Mouse (Mus musculus) left cerebral cortex, postnatal 4 days (tissue): ENCODE results near the gene Alox12. TPM values are rescaled to one million over a fixed set of nuclear protein-coding genes. Genes with fewer than 3 reads are reported as not detected.

Experiments
- DNase-seq: peaks from one replicate; pipeline ENCODE4 v3.0.0-alpha.2; 2022
- intact Hi-C: fragments of 180-260 bp; cut with DNase I; formaldehyde crosslinking; loops from one replicate; pipeline ENCODE4 v1.15.1; 2025
- total RNA-seq, 2 experiments: library from RNA; stranded (reverse); gene quantifications; 2 replicates each; pipeline ENCODE4 v1.2.3; 2021

The Alox12 gene
- total RNA-seq, 2 experiments from 2014 or later: 0.18 to 0.40 TPM

DNA sequence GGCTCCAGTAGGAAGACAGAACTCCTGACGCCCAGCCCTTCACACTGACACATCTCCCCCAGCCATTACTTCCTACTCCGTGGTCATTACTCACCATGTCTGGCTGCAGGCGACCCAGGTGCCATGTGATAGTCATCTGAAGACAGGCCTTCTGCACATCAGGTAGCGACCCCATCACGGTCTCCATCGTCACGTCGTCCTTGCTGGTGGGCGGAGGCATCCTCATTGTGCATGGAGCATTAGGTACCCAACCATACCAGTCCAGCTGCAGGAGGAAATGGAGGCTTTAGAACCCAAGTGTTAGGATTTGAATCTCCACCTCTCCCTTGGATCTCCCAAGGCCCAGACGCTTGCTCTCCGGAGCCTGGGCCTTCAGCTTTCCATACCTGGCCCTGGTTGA, 12.6 kb downstream of the Alox12 start:
- DNase-seq: no peak
- intact Hi-C loops: loop anchor here (5.0 kb wide), 1 partner anchor 70 kb away; no protein-coding TSS in a partner anchor

DNA sequence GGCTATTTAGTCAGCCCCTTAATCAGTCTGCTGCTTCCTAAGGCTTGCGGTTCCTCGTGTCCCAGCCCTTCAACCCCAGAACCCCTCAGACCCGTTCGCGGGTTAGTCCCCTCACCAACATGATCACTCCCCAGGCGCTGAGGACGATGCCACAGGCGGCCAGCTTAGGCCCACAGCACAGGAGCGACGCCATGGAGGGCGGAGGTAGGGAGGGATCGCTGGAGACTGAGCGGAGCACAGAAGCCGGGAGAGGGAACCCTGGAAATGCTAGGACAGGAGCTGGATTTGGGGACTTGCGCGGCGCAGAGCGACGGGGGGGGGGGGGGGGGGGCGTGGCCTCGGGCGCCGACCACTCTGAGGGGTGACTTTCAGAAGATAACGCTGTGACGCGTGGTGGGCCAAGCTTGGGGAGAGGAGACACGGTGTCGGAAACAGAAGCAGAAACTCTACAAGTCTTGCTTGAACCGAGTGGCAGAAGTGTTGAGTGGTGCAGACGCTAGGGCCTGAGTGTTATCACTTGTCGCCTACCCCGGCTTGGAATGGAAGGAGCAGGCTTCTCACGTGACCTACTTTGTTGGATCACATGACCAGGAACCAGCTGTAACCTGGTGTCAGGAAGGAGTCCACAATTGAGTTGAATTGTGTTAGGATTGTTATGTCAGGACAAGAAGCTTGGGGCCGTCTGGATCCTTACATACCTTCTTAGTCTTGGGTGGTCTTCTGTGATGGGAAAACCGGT, 15.4 kb downstream of the Alox12 start, which contains the start of the genes Gm21988 and Rnasek:
TSS of gene Gm21988 (minus strand) at position 290 of the 739 bp plus-strand sequence.
TSS of gene Rnasek (minus strand) at position 302 of the 739 bp plus-strand sequence.
- peak; percentile 71 for DNase-seq
- intact Hi-C loops: loop anchor here (5.0 to 10.0 kb wide), 2 partner anchors 73 to 95 kb away; no protein-coding TSS in a partner anchor

DNA sequence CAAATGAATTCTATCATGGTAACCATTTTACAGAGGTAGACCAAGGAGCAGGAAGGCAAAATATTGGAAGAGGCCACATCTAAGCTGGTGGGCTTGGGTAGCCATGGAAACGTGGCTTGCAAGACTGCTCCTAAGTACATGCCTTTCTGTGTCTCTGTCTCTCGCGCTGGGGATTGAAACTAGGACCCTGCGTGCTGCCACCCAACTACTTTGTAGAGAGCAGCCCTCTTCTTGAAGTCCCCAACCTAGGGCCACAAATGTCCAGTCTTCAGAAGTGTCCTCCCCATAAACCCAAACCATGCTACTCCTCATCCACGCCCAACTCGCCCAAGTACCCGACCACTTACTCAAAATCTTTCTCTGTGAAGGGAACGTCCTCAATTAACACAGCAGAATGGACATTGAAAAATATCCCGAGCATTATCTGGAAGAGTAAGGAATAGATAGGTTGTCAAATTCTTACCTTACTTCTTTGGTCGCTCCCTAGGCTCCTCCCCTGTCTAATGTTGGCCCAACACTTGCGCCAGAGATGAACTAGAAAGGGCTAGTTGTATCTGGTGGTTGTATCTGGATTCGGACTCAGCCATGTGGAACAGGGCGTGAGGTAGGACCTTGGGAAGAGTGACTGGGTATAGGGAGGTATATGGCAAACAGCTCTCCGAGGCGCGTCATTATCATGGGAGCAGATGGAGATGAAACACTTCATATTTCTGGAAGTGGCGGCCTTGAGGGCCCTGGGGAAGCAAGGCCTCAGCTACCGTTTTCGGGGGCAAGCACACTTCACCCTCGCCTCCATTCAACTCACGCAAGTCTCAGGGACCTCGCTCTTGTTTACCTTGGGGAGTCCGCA, 16.3 kb downstream of the Alox12 start:
- DNase-seq: no peak
- intact Hi-C loops: loop anchor here (10.0 kb wide), 1 partner anchor 96 kb away; no protein-coding TSS in a partner anchor

DNA sequence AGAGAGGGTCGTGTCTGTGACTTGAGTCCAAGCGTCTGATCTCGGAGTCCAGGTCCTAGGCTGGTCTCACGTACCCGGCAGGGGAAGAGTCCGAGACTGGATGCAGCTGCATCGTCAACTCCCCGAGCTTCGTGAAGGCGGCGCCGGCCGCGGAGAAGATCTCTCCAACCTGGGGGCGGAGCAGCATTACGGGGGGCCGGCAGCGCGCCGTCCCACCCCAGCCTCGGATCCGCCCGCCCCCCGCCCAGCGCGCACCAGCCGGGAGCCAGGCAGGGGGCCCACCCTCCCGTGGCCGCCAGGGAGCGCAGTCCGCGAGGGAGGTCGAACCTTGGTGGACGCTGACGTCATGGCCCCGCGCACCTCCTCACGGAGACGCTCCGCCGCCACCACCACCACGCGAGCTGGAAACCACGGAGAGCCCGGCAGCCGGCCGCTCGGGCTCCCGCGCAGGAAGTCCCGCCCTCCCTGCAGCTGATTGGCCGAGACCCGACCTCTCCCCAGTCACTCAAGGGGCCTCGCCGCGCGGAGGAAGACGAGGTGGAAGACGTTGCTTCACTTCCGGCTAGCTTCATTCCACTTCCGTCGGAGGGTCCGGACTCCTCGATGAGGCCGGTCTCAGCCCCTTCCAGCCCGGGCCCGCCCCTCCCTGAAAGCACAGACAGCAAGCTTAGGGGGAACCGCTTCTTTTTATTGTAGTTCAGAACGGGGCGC, 17.5 kb downstream of the Alox12 start, which contains the start of gene 0610010K14Rik:
TSS of gene 0610010K14Rik (minus strand) at position 458 of the 711 bp plus-strand sequence.
- intact Hi-C loops: loop anchor here (10.0 kb wide), 1 partner anchor 97 kb away; no protein-coding TSS in a partner anchor
- DNase-seq: peak; percentile 98

DNA sequence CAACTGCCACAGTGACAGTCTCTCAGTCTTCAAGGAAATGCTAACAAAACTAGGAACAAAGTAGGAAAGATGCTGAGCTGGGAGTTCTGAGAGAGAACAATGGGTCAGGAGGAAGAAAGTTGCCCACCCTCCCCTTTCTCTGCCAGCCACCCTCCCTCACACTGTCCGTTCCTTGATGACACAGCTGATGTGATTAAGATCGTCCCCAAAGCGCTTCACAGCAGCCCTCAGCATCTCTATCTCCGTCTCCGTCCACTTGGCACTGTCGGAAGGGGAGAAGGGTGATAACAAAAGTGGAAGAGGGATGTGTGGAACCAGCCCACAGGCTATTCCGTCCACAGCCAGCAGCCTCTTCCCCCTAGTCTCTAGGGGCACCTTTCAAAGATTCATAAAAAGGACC, 18.4 kb downstream of the Alox12 start:
- DNase-seq: no peak
- intact Hi-C loops: loop anchor here (10.0 kb wide), 1 partner anchor 98 kb away; no protein-coding TSS in a partner anchor

- intact Hi-C loops: loop anchor here (10.0 kb wide), 1 partner anchor 99 kb away; no protein-coding TSS in a partner anchor
- no peak for DNase-seq
Observed at GRCm38 (mm10) chr11:70235254-70235900, 19.8 kb downstream of the Alox12 start.

- DNase-seq: no peak
- intact Hi-C loops: loop anchor here (10.0 kb wide), 1 partner anchor 100 kb away; no protein-coding TSS in a partner anchor
Observed at GRCm38 (mm10) chr11:70234497-70234896, 20.7 kb downstream of the Alox12 start.

DNA sequence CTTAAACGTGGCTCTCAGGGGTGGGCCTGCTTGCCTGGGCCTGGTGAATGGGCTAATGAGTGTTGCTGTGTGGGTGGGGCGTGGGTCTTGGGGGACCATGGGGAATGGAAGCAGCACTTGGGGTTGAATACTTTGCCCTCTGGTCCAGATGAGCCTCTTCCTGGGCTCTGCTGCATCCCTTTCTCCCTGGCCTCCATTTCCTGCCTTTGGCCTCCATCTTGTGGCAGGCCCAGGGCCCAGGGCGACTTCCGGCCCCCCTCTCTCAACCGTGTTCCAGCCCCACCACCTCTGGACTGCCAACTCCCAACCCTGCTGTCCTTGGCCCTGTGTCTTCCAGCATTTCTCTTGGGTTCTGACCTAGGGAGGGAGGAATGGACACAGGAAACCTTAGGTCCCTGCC, 21.1 kb downstream of the Alox12 start:
- DNase-seq: no peak
- intact Hi-C loops: loop anchor here (10.0 kb wide), 1 partner anchor 101 kb away; no protein-coding TSS in a partner anchor

DNA sequence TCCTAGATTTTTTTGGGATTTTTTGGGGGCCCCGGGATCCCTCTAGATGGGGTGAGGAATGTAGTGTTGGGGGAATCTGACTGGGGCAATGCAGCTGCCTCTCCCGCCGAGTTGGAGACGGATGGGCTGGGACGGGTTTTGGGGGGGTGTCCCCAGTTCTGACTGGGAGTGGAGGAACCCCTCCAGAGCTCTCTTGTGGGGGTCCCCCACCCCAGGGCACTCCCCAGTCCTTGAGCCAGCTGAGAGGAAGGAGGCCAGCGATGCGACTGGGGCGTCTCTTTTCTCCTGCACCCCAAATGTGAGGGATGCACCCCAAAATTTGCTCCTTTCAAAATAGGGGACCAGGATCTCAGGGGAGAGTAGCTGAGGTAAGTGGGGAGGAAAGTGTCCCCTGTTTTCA, 22.1 kb downstream of the Alox12 start:
- DNase-seq: no peak
- intact Hi-C loops: loop anchor here (10.0 kb wide), 1 partner anchor 102 kb away; no protein-coding TSS in a partner anchor

GRCm38 (mm10) chr11:70232546-70232945, 22.6 kb downstream of the Alox12 start:
- DNase-seq: peak; percentile 83
- intact Hi-C loops: loop anchor here (10.0 kb wide), 1 partner anchor 102 kb away; no protein-coding TSS in a partner anchor

DNA sequence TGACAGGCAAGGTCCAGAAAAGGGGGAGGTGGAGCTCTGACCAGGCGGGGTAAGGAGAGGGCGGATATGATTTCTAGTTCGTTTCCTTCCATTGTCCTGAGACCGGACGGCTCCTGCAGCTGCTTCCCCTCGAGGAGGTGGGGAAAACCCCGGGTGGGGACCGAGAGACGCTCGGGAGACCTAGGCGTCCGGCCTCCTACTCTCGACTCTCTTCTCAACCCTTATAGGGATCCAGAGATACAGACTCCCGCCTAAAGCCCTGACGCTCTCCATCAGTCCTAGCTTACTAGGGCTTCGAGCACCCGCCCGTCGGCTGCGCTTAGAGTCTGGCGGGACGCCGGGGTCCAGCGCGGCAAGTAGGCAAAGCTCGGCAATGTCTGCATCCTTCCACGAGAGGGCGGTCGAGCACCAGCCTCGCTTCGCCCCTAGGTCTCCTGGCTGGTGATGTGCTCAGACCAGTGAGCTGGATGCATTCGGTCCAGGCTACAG, 24.9 kb downstream of the Alox12 start:
- intact Hi-C loops: loop anchor here (10.0 kb wide), 1 partner anchor 105 kb away; no protein-coding TSS in a partner anchor
- DNase-seq: peak; percentile 87

GRCm38 (mm10) chr11:70229260-70230010, 25.7 kb downstream of the Alox12 start, which contains the start of gene Bcl6b:
TSS of gene Bcl6b (minus strand) at chr11:70229798.
- intact Hi-C loops: loop anchor here (10.0 kb wide), 1 partner anchor 105 kb away; no protein-coding TSS in a partner anchor
- DNase-seq: no peak

DNA sequence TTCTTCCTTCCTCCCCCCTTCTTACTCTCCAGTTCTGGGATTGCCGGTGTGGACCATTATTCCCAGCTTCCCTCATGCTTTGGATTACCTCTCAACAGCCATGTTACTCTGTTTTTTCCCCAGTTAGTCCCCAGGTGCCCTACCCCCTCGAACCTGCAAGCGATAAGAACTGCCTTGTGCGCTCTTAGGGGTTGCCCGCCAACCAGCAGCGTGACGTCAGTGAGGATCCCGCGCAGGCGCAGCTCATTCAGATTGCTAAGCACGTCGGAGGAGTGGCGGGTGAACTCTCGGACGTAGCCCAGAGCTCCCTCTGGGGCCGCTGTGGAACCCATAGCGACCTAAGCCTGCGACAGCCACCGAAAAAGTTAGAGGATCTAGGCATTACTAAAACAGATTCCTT, 26.3 kb downstream of the Alox12 start:
- intact Hi-C loops: no loop called here
- DNase-seq: peak; percentile 86

GRCm38 (mm10) chr11:70227661-70228245, 27.4 kb downstream of the Alox12 start:
- no peak for DNase-seq
- intact Hi-C loops: no loop called here

- DNase-seq: no peak
- intact Hi-C loops: no loop called here
Observed at GRCm38 (mm10) chr11:70227126-70227525, 28.0 kb downstream of the Alox12 start.

DNA sequence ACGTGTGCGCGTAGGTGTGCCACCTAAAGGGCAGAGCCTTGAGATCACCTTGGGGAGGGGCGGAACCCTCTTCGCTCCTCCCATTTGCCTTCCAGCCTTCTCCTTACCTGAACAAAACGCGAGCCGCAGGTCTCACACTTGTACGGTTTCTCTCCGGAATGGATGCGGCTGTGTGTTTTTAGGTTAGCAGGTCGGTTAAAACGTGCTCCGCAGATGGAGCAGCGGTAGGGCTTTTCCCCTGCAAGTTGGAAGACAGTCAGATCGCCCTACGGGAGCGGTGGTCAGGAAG, 28.6 kb downstream of the Alox12 start:
- DNase-seq: no peak
- intact Hi-C loops: no loop called here

DNA sequence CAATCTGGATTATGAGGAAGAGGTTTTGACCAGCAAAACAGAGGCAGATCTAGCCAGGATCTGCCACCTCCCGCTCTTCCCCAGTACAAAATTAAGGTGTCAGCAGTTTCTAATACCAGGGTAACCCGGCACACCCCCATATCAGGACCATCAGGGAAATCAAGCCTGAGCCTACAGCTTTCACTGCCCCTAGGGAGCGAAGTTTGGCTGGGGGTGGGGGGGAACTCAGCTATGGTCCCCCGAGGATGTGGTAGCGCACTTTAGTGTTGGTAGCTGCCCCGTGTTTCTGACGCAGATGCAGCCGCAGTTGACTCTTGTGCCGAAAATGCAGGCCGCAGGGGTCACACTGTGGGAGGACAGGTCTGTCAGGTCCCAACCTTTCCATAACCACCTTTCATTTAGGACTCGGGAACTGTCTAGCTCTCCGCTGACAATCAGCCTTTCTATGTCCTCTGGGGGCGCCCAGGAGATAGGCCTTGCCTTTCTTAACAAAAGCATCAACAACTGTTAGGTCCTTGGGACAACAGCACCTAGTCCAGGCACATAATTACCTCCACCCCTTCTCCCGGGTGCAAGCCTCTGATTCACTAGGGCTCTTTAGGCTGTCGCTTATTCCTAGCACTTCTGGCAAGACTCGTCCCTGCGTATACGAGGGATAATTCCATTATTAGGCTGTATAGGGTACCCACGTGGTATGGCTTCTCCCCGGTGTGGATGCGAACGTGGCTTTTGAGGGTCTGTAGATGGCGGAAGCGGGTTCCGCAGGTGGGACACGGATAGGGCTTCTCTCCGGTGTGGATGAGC, 29.2 kb downstream of the Alox12 start:
- intact Hi-C loops: no loop called here
- no peak for DNase-seq

GRCm38 (mm10) chr11:70223724-70224123, 31.4 kb downstream of the Alox12 start:
- no peak for DNase-seq
- intact Hi-C loops: no loop called here
